Mouse (Mus musculus) urinary bladder, postnatal 36 days (tissue): ENCODE results near the gene P4ha1.

Source experiments
- DNase-seq, 2 experiments: peaks; one replicate each; pipeline ENCODE4 v3.0.0; 2022; ENCODE audit warnings: low spot score in 2 of 2, mixed read lengths in 1 of 2

P4ha1 gene

DNA sequence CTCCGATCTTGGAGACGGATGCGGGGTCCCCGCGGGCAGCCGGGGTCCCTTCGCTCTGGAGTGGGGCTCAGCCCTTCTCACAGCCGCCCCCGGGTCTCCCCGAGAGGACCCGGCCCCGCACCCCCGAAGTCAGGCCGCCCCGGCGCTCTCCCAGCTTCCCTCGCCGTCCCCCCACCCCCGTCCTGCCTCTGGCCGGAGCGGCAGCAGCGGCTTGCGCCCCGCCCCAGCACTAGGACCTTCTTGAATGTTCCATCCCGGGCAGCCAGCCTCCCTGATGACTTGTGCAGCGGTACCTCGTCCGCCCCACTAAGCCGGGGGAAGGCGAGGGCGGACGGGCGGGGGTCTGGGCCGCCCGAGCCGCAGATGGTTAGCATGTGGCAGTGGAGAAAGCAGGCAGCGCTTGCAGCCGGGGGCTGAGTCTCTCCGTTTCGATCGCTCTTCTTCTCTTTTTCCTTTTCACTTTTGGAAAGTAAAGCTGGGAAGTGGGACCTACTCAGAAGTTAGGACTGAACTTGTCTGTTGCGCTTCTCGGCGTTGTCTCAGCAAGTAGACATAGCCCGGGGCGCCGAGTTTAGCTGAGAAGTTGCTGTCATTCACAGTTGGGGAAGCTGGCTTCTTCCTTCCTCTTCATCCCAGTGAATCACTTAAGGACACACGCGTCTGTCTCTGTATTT lies 529 bp downstream of the P4ha1 start:
- DNase-seq, result peak in 1 of 2 experiments; percentile 25

DNA sequence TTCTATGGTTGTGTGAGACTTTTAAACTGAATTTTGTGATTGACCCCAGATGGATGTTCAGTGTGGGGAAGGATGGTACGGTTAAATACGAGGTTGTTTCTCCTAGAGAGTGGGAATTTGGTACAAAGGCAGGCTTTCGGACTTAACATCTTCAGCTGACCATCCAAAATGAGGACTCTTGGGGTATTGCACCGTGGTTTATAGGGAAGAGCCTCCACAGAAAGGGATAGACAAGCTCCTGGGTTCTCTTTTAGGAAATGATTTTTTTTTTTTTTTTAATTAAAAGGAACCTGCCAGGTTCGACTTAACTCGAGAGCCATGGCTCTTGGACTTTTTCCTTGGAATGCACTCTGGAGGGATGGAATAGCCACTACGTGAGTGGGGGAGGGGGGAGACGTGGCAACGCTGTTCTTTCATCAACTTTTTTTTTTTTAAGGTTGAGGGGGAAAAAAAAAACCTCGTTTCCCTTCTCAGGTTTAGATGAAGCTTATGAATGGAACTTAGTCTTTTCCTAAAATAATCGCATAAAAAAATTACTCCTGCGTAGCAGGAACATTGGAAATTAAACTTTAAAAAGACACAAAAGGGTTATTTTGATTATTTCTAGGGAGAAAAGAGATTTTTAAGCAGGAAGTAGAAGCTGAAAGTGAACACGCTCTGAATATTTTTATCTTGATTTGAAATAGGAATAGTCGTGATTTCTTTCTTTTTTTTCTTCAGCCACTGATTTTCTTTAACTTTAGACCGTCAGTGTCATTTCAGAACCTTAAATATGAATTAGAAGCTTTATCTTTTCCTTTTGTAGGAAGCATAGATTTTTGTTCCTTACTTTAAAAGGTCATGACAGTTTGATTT lies 1.4 kb downstream of the P4ha1 start:
- no peak for DNase-seq

DNA sequence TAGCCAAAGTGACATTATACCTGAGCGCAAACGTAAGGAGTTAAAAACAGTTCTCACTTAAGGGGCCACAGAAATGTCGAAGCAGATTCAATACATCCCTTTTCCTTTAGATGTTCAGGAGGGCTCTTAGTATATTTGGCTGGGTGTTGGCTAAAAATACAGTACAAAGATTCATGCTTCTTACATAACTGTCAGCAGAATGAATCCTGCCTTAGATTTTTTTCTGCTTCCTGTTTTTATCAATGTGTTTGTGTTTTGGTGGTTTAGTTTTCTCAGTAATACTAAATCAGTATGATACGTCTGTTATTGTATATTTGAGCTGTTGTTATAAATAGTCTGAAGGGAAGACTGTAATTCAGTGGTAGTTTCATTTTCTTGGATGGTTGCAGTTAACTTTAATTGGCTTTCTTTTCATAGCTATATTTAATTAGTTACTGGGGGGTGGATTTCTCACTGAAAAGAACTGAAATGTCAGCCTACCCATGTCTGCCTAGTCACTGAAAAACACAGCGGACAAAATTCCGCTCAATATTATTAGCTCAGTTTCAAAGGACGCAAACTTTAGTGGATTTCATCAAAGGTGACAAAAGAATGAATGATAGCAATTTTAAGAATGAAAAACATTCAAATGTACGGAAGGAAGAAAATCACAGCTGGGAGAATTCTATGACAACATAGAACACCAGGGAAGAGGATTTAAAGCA lies 3.7 kb downstream of the P4ha1 start:
- no peak for DNase-seq

DNA sequence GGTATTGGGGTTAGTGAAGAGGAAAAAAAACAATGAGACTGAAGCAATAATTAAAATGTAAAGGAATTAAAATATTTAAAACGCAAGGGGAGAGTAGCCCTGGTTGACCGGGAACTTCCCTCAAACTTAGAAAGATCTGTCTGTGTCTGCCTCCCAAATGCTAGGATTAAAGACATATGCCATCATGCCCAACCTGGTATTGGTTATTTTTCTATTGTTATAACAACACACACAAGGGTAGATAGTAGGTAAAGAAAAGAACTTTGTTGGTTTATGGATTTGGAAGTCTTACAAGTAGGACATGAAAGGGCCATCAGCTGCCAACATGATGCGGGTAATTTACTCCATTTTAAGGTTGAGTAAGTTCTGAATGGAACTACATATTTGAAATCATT lies 4.2 kb downstream of the P4ha1 start:
- DNase-seq, result no peak

DNA sequence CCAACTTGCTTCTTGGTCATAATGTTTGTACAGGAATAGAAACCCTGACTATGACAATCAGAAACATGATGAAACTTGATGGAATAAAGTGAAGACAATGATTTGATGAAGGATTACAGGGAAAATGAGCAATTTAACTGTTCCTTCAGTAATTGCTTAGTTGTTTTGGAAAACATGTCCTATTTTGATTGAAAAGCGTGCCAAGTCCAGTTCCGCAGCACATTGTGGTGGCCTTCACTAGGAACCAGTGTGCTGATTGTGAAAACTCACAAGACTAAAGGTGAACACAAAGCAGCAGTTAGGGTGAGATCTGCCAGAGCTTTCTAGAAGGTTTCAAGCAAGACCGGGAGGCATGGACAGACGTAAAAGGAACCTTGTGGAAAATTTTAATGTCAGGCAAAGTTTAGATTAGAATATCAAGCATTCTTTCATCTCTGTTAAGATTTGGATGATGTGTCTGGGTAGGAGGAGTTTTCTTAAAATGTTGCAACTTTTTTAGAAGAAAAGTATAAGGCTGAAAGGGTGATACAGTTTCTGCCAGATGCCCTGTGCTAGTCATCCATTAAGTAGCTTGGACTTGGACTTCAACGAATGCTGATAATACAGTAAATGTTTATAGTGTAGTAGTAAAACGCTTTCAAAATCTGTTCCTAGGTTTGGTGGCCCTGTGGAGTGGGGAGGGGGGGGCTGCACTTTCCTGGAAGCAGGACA lies 8.6 kb downstream of the P4ha1 start:
- no peak for DNase-seq

DNA sequence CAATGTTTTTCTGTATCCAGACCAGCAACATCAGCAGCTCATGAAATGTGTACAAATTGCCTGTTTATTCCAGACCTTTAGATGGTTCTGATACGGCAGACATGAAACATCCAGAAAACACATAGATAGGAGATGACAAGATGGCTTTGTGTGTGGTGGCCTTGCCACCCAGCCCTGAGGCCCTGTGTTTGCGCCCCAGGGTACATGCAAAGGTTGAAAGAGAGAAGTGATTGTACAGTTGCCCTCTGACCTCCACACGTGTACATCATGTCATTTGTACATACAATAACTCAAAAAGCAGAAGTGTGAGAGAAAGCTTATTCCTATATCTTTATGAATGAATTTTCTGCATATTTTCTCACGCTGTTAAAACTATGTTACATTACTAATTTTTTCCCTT lies 10.3 kb downstream of the P4ha1 start:
- DNase-seq, result no peak

DNA sequence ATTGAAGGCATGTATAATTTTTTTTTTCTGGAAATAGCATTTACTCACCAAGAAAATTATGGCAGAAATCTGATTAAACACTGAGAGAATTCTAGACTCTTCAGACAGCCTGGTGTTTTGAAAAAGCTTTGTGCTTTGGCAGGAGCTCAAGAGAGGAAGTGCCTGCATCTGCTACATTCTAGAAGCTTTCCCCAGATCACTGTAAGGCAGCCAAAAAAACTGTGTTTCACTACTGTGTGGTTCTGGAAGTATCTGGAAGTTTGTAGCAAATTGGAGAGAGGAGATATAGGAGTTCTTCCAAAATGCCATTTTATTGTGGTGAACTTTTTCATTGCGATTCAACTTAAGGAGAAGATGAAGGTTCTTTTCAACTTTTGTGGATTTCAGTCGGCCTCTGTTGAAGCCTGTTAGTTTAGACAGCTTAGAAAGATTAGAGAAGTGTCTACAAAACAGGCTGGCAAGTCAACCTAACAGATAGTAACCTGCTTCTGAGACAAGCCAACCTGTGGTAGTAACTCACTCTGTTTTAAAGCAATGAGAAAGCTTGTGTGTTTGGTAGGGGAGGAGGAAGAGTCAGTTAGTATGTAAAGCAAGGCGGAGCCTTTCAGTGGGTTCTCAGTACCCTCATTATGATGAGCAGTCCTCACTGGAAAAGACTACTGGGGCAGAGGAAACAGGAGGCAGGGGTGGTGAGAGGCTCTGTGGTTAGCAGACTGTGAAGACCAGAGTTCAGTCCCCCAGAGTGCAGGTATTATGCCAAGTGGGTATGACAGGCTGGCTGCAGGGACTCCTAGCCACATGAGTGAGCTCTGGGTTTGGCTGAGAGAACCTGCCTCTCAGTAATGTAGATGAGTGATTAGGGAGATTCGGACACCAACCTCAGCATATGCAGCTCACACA lies 12.1 kb downstream of the P4ha1 start:
- peak in 1 of 2 experiments; percentile 32 for DNase-seq

DNA sequence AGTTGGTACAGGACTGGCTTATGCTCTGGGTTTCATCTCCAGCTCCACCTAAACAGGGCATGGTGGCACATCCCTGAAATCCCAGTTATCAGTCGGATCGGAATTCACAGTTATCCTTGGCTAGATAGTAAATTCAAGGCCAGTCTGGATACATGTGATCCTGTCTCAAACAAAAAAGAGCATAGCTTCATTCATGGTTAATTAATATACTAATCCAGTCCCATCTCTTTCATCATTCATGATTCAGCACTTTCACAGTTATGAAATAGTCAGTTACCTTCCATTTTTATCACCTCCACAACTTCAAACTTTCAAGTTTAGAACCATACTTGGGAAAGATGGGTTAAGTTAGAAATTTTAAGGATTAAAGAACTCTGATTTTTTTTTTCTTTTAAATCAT lies 13.0 kb downstream of the P4ha1 start:
- no peak for DNase-seq

DNA sequence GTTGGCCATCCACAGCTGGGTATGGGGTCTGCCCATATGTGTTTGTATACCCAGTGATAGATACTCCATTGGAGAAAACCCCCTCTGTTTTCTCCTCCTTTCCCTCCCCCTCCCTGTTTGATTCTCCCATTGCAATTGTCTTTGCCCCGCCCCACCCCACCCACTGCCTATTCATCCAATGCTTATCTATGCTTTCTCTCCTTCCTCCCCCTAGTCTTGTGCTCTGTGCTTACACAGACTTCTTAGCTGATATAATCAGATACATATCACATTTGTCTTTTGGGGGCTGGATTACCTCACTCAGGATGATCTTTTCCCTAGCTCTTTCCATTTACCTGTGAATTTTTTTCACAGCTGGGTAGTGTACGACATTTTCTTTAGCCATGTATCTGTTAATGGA lies 23.5 kb downstream of the P4ha1 start:
- no peak for DNase-seq

DNA sequence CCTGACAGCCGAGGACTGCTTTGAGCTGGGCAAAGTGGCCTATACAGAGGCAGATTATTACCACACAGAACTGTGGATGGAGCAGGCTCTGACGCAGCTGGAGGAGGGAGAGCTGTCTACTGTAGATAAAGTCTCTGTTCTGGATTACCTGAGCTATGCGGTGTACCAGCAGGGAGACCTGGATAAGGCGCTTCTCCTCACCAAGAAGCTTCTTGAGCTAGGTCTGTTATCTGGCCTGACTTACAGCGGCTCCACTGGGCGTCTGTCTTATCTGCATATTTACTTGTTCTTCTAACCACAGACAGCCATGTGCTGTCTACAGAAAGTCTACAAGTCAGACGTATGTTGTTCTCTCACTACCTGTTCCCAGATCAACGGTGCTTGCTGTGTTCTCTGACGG lies 25.1 kb downstream of the P4ha1 start:
- no peak for DNase-seq

DNA sequence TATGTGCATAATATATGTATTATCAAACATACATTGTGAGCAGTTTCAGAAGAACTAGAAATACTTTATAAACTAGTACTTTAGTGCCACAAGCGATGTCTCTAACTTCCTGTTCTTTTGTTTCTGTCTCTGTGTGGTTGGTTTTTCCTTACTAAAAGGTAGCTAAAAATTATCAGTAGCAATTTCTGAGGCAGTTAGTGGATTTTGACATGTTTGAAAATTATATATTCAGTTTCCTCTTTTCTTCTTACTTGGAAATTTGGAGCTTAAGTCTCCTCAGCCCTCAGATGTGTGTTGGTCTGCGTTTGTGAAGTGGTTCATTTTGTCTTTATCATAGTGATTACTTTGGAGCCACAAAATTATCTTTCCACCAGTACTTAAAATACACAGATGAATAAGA lies 26.4 kb downstream of the P4ha1 start:
- DNase-seq, result no peak

DNA sequence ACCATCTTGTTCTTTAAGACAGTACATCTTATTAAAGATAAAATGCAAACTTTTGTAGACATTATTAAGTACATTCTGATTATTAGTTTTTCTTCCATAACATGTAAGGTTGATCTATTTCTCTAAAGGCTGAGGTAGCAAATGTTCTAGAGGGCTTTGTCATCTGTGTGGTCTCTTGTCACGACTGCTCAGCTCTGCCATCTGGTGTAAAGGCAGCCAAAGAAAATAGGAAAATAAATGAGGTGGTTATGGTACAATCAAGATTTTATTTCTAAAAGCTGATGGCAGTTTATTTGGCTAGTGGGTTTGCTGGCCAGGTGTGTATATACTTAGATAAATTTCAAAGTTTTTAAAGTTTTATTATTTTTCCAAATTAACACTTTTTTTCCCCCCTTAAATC lies 30.0 kb downstream of the P4ha1 start:
- DNase-seq, result no peak

DNA sequence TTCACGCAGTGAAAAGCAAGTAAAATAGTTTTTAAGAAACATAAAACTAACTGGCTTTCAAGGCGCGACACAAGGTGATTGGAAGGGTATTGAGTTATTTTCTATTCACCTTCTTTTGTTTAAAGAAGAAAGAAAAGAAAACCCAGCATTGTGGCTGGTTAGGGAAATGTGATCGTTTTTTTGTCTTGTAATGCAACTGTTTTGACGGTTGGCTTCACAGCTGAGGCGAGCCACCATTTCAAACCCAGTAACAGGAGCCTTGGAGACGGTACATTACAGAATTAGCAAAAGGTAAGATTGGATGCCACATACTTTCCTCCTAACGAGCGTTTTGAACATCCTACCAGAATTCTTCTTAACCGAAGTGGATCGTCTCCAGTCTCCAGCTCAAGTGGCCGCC lies 31.0 kb downstream of the P4ha1 start:
- no peak for DNase-seq

DNA sequence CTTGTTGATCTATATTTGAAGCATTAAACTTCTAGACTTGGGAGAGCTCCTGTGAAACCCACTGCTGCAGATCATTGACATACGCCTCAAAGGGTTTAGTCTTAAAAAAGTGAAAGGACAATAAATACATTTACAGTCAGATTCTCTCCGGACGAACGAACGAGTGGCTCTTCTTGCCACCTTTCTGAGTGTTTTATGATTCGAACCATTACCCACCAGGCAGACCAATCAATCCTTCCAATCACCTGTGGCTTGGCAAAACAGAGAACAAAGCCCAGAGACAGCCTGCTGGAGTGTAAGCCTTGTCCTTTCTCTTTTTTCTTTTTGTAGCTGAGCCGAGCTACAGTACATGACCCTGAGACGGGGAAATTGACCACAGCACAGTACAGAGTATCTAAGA lies 31.9 kb downstream of the P4ha1 start:
- DNase-seq, result no peak

DNA sequence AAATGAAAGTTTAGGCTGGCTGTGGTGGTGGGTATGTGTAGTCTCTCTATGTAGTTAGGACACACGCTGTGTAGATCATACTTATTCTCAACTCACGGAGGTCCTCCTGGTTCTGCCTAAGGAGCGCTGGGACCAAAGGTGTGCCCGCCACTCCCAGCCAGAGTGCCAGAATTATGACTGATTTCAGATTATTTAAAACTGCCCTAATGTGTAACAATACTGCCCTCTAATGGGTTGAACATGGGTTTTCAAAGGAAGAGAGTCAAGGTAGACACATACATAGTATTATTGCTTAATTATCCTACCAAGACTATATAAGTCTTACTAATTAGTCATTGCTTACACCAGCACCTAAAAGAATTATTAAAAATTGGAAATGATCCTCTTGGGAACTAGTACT lies 35.6 kb downstream of the P4ha1 start:
- DNase-seq, result no peak

DNA sequence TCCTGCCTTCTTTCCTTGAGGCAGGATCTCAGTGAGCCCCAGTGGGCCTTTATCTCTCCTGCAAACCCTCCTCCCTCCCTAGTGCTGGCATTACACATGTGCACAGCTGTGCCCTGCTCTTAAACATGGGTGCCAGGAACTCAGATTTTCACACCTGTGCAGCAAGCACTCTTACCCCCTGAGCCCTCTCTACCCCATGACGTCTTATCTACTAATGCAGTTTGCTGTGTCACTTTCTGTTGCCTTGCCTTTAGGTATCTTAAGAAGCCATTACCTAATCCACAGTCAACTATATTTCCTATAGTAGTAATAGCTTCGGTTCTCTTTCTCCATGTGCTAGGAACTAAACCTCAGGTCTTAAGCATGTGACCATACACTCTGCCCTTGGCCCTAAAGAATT lies 40.1 kb downstream of the P4ha1 start:
- DNase-seq, result no peak

DNA sequence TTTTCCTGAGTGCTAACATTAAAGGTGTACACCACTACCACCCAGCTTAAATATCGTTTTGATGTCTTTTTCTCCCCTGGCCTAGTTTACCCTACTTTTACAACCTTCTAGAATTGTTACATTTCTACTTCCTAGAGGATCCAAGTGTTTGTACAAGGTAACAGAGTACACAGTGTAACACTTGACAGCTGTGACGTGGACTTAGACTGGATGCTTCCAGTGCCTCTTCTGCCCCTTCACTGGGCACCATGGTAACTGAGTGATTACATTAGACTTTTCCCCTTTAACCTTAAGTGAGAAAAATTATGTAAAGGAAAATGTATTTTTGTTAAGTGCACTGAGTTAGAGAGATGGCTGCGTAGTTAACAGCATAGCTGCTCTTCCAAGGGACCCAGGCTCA lies 41.5 kb downstream of the P4ha1 start:
- DNase-seq, result no peak

DNA sequence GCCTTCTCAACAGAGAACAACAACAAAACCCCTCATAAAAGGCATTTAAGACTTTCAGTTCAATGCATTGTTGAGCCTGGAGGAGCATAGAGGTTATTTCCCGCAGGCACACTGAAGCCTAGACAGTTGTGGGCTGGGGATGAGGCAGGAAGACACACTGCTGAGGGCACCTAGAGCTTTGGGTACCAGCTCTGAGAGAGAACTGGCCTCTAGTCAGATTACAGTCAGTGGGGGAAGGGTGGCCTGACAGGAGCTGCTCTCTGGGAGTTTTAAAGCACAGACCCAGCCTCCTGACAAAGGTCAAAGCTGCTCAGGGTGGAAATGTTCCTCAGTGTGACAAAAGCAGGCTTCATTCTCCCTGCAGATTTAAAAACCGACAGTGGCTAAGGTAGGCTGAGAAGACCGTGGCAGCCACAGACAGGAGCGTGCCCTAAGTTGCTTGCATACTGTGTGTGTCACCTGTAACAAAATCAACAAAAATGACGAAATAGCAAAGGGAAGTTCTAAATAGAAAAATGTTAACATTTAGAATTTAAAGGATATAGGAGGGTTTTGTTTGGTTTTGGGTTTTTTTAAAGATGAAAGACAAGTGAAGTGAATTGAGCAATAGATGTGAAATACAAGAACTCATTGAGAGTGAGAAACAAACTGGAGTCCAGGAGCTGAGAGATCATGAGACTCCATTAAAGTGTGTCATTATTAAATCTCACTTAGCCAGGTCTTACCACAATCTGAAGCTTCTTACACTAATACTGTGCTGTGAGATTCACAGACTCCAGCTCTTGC lies 42.9 kb downstream of the P4ha1 start:
- peak in 1 of 2 experiments; percentile 3 for DNase-seq

DNA sequence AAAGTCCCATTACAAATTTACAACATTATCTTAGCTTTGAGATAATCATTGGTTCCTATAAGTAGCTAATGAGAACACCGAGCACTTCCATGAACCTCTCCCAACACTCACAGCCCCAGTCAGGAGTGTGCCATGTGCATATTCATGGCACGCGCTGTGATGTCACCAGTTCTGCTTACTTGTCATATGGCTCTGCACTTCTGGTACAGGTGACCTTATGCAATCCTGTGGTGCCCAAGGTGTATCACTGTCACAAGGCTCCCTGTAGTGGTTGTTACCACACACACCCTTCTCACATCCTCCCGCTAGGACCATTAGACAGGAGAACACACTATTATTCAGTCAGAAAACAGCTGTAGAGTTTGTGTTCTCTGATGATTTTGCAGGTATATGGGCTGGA lies 43.6 kb downstream of the P4ha1 start:
- DNase-seq, result no peak

DNA sequence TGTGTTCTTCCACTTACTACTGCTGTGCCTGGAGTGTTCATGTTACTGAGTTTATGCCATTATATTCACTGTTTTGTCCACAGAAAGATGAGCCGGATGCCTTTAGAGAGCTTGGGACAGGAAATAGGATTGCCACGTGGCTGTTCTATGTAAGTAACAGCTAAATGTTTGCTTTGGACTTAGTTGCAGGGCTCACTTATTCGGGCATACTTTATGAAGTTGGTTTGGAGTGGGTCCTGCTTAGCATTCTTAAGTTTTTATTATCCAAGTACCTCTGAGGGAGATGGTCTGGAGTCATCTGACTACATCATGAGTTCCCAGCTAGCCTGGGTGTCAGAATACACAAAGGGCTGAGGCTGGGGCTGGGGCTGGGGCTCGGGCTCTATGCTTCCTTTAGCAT lies 44.1 kb downstream of the P4ha1 start:
- DNase-seq, result no peak
